Mouse (Mus musculus): Measurements from ENCODE around the gene Cnp. TPM values are rescaled to one million over a fixed set of nuclear protein-coding genes. Genes with fewer than 3 reads are reported as not detected.
A peak's percentile ranks its signal among the peaks of the same experiment; 100 is the strongest.
"Not testable (repeated sequence)": the region's sequence is repeated elsewhere in the genome, so short reads cannot be mapped to it uniquely, and the experiment has no call there.

Gene Cnp
- polyA plus RNA-seq, 1 experiment from 2014 or later = 28.4 TPM

DNA sequence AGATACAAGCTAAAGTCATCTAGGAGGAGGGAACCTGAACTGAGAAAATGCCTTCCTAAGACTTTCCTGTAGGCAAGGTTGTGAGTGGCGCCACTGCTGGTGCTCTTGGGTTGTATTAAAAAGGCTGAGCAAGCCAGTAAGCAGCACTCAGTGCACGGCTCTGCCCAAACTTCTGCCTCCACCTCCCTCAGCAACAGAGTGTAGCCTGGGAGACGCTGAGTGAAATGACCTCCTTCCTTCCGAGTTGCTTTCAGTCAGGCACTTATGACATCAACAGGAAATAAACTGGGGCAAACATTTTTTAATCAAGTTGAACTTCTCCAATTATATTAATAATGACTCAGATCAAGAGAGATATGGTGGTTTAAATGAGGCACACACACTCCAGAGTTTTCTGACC, 34.1 kb downstream of the Cnp start:
- 72% methylated on average over 4 of the region's 4 CpGs for WGBS
- Histone ChIP-seq H3K9ac (ENCODE audit: low read depth, low read length) (no peak overlapping the region), H3K36me3 (ENCODE audit: control insufficient read depth, insufficient read depth, low read length) (no peaks in the 10 kb centered on the region), H3K4me3 (ENCODE audit: low read length) (no peak overlapping the region), H3K27me3 (replicated peaks; ENCODE audit: control insufficient read depth, insufficient read depth, low read length) (no peaks in the 10 kb centered on the region), H3K27ac (ENCODE audit: low read length) (no peak overlapping the region), H3K4me2 (ENCODE audit: low read depth, low read length) (no peak overlapping the region), H3K9me3 (ENCODE audit: control insufficient read depth, low read length) (no peaks in the 10 kb centered on the region), H3K4me1 (ENCODE audit: control insufficient read depth, insufficient read depth, low read length) (peaks cover 10% of the 10 kb centered on the region; the same call in 1 of the 2 replicates)
- ATAC-seq = no peak

DNA sequence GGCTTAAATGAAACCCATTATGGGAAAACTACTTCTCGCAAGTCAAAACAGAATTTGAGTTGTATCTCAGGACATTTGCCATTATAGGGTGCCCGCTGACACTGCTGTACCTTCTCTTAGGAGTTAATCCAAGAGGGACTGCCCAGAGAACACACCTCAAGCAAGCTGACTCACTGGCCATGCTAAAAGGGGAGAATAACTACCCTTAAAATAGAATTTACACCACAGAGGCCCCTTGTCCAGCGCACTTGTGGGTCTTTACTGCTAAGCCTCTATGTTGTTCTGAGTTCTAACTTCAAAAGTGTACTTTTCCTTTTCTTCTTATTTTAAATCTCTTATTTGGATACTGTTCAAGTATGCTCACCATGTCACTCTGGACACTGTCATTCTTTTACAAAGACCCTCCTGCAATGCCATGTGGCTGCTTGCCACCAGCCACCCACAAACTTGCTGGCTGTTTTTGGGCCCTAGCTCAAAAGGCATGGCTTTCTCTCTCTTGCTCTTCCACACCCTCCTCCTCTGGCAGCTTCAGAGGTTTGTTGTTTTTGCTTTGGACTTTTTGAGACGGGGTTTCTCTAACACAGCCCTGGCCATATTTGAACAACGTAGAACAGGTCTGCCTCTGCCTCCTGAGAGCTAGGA, 34.8 kb downstream of the Cnp start:
- no peak for ATAC-seq
- H3K36me3 ChIP-seq (ENCODE audit: control insufficient read depth, insufficient read depth, low read length) = no peaks in the 10 kb centered on the region
- H3K9me3 ChIP-seq (ENCODE audit: control insufficient read depth, low read length) = no peaks in the 10 kb centered on the region
- H3K27me3 ChIP-seq (replicated peaks; ENCODE audit: control insufficient read depth, insufficient read depth, low read length) = no peaks in the 10 kb centered on the region
- no peak overlapping the region for H3K4me3 ChIP-seq (ENCODE audit: low read length)
- H3K4me2 ChIP-seq (ENCODE audit: low read depth, low read length) = no peak overlapping the region
- no peak overlapping the region for H3K27ac ChIP-seq (ENCODE audit: low read length)
- WGBS = 77% methylated on average over 5 of the region's 5 CpGs
- peaks cover 6% of the 10 kb centered on the region; the same call in 1 of the 2 replicates for H3K4me1 ChIP-seq (ENCODE audit: control insufficient read depth, insufficient read depth, low read length)
- H3K9ac ChIP-seq (ENCODE audit: low read depth, low read length) = no peak overlapping the region

DNA sequence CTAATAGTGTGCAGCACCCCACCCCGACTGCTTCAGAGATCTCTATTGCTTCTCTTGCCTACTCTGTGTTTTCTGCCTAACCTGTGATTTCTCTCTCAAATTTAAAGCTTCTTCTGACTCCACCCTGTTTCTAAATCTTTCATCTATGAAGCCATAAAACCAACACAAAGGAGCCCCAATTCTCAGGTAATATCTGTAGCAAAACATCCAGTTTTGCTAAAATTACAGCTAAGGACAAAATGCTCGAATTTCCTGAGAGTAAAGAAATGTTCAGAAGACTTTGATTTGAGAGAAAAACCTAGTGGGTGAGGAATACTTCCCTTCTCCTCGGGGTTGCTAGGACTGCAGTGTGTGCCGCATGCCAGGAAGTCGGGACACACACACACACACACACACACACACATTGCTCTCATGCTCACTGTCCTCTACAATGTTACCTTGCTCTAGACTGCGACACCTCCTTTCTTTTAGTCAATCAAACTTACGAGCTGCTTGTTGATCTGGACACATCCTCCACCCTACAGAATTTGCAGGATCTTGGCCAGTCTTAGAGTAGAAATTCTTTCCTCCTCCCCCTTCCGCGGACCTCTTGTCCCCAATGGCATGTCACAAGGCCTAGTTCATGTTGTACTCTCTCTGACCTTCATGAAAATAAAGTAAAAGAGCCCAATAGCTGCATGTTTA, 35.4 kb downstream of the Cnp start:
- no peak for ATAC-seq
- no peaks in the 10 kb centered on the region for H3K9me3 ChIP-seq (ENCODE audit: control insufficient read depth, low read length)
- H3K36me3 ChIP-seq (ENCODE audit: control insufficient read depth, insufficient read depth, low read length) = no peaks in the 10 kb centered on the region
- H3K4me3 ChIP-seq (ENCODE audit: low read length) = no peak overlapping the region
- no peak overlapping the region for H3K9ac ChIP-seq (ENCODE audit: low read depth, low read length)
- H3K4me1 ChIP-seq (ENCODE audit: control insufficient read depth, insufficient read depth, low read length) = peaks cover 5% of the 10 kb centered on the region; the same call in 1 of the 2 replicates
- H3K27ac ChIP-seq (ENCODE audit: low read length) = no peak overlapping the region
- WGBS = 74% methylated on average over 9 of the region's 9 CpGs
- H3K27me3 ChIP-seq (replicated peaks; ENCODE audit: control insufficient read depth, insufficient read depth, low read length) = no peaks in the 10 kb centered on the region
- no peak overlapping the region for H3K4me2 ChIP-seq (ENCODE audit: low read depth, low read length)

DNA sequence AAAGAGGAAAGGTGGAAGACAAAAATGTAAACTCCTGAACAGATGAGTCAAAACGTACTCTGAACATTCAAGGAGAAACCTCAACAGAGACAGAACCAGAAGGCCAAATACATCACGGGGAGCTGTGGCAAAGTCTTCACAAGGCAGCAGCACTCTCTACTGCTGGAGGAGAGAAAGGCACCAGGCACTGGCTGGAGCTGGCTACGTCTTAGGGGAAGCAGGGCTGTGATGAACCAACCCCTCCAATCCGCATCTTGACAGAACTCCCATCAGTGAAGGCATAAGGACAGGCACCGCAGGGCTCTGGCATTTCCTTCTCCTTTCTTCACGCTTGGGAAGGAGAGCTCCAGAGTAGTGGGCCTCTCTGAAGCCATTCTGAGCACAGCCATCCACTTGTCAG, 36.9 kb downstream of the Cnp start:
- no peak for ATAC-seq
- H3K4me1 ChIP-seq (ENCODE audit: control insufficient read depth, insufficient read depth, low read length) = peaks cover 5% of the 10 kb centered on the region; the same call in 1 of the 2 replicates
- H3K36me3 ChIP-seq (ENCODE audit: control insufficient read depth, insufficient read depth, low read length) = no peaks in the 10 kb centered on the region
- no peak overlapping the region for H3K9ac ChIP-seq (ENCODE audit: low read depth, low read length)
- no peak overlapping the region for H3K4me3 ChIP-seq (ENCODE audit: low read length)
- 89% methylated on average over 6 of the region's 6 CpGs for WGBS
- no peaks in the 10 kb centered on the region for H3K9me3 ChIP-seq (ENCODE audit: control insufficient read depth, low read length)
- no peak overlapping the region for H3K27ac ChIP-seq (ENCODE audit: low read length)
- no peak overlapping the region for H3K4me2 ChIP-seq (ENCODE audit: low read depth, low read length)
- no peaks in the 10 kb centered on the region for H3K27me3 ChIP-seq (replicated peaks; ENCODE audit: control insufficient read depth, insufficient read depth, low read length)

DNA sequence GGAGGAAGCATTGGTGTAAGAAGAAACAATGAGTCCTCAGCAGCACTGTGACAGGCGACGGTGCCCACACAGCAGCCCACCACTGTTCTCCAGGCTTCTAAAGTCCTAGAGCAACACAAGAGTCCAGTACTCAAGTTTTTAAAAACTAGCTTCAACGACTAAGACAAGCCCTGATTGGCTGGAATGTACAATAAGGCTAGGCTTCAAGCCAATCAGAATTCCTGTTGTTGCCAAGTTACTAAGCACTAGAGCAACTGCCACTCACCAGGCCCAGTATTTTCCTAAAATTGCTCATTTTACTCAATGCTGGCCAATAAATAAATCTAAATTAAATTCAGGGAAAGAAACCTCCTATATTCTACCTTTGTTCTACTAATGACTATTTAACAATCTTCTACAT, 38.5 kb downstream of the Cnp start:
- H3K9me3 ChIP-seq (ENCODE audit: control insufficient read depth, low read length) = no peaks in the 10 kb centered on the region
- no peak overlapping the region for H3K27ac ChIP-seq (ENCODE audit: low read length)
- 80% methylated on average over 3 of the region's 3 CpGs for WGBS
- H3K9ac ChIP-seq (ENCODE audit: low read depth, low read length) = no peak overlapping the region
- peaks cover 13% of the 10 kb centered on the region for H3K4me1 ChIP-seq (ENCODE audit: control insufficient read depth, insufficient read depth, low read length)
- H3K27me3 ChIP-seq (replicated peaks; ENCODE audit: control insufficient read depth, insufficient read depth, low read length) = no peaks in the 10 kb centered on the region
- H3K36me3 ChIP-seq (ENCODE audit: control insufficient read depth, insufficient read depth, low read length) = no peaks in the 10 kb centered on the region
- H3K4me3 ChIP-seq (ENCODE audit: low read length) = no peak overlapping the region
- no peak for ATAC-seq
- H3K4me2 ChIP-seq (ENCODE audit: low read depth, low read length) = no peak overlapping the region

DNA sequence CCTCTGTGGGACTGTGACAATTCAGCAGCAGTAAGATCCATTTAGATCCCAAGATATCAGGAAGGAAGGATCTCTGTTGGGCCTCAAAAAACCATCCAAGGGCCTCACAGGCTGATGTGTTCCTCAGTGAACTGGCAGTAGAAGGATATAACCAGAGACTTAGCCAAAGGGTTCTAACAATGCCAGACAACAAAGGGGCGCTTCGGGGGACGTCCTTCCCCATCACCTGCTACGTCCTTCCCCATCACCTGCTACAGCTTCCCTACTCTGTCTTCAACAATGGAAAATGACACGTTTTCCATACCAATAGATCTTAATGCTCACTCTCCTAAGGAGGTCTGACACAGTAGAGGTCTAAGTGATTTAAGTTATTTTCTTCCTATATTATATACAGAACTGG, 41.6 kb downstream of the Cnp start:
- Histone ChIP-seq H3K9me3 (ENCODE audit: control insufficient read depth, low read length) (no peaks in the 10 kb centered on the region), H3K27ac (ENCODE audit: low read length) (no peak overlapping the region), H3K9ac (ENCODE audit: low read depth, low read length) (no peak overlapping the region), H3K4me1 (ENCODE audit: control insufficient read depth, insufficient read depth, low read length) (peaks cover 19% of the 10 kb centered on the region), H3K36me3 (ENCODE audit: control insufficient read depth, insufficient read depth, low read length) (no peaks in the 10 kb centered on the region), H3K4me2 (ENCODE audit: low read depth, low read length) (no peak overlapping the region), H3K27me3 (replicated peaks; ENCODE audit: control insufficient read depth, insufficient read depth, low read length) (no peaks in the 10 kb centered on the region), H3K4me3 (ENCODE audit: low read length) (no peak overlapping the region)
- 90% methylated on average over 5 of the region's 5 CpGs for WGBS
- ATAC-seq = no peak

DNA sequence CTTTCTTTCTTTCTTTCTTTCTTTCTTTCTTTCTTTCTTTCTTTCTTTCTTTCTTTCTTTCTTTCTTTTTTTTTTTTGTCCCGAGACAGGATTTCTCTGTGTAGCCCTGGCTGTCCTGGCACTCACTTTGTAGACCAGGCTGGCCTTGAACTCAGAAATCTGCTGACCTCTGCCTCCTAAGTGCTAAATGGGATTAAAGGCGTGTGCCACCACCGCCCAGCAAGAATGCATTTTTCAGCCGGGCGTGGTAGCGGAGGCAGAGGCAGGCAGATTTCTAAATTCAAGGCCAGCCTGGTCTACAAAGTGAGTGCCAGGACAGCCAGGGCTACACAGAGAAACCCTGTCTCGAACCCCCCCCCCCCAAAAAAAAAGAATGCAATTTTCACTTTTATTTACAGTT, 42.1 kb downstream of the Cnp start:
- not testable (repeated sequence) for H3K4me3 ChIP-seq (ENCODE audit: low read length); H3K27me3 ChIP-seq (replicated peaks; ENCODE audit: control insufficient read depth, insufficient read depth, low read length); H3K4me2 ChIP-seq (ENCODE audit: low read depth, low read length); H3K9me3 ChIP-seq (ENCODE audit: control insufficient read depth, low read length); H3K27ac ChIP-seq (ENCODE audit: low read length); ATAC-seq; H3K36me3 ChIP-seq (ENCODE audit: control insufficient read depth, insufficient read depth, low read length); H3K9ac ChIP-seq (ENCODE audit: low read depth, low read length)
- peaks cover 16% of the 10 kb centered on the region for H3K4me1 ChIP-seq (ENCODE audit: control insufficient read depth, insufficient read depth, low read length)
- 89% methylated on average over 7 of the region's 7 CpGs for WGBS

DNA sequence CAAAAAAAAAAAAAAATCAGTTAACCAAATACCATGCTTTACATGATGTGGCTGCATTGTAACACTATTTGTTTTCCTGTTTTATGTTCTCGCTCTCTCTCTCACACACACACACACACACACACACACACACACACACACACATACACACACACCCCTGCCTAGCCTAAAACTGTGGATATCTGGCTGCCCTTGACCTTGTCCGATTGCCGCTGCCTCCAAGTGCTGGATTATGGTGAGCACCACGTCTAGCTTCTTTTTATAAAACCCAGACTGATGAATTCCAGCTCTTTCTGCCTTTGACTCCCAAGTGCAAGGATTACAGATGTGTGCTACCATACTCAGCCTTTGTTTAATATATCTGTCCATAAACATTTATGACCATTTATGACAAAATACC, 42.8 kb downstream of the Cnp start:
- Histone ChIP-seq H3K4me1 (ENCODE audit: control insufficient read depth, insufficient read depth, low read length) (peaks cover 16% of the 10 kb centered on the region), H3K27me3 (replicated peaks; ENCODE audit: control insufficient read depth, insufficient read depth, low read length) (no peaks in the 10 kb centered on the region), H3K9me3 (ENCODE audit: control insufficient read depth, low read length) (no peaks in the 10 kb centered on the region), H3K27ac (ENCODE audit: low read length) (no peak overlapping the region), H3K4me2 (ENCODE audit: low read depth, low read length) (peak overlapping the region; percentile 68; the same call in 1 of the 2 replicates), H3K4me3 (ENCODE audit: low read length) (peak overlapping the region; percentile 94; the same call in 1 of the 2 replicates), H3K36me3 (ENCODE audit: control insufficient read depth, insufficient read depth, low read length) (no peaks in the 10 kb centered on the region), H3K9ac (ENCODE audit: low read depth, low read length) (no peak overlapping the region)
- WGBS = 71% methylated on average over 4 of the region's 4 CpGs
- ATAC-seq = no peak

DNA sequence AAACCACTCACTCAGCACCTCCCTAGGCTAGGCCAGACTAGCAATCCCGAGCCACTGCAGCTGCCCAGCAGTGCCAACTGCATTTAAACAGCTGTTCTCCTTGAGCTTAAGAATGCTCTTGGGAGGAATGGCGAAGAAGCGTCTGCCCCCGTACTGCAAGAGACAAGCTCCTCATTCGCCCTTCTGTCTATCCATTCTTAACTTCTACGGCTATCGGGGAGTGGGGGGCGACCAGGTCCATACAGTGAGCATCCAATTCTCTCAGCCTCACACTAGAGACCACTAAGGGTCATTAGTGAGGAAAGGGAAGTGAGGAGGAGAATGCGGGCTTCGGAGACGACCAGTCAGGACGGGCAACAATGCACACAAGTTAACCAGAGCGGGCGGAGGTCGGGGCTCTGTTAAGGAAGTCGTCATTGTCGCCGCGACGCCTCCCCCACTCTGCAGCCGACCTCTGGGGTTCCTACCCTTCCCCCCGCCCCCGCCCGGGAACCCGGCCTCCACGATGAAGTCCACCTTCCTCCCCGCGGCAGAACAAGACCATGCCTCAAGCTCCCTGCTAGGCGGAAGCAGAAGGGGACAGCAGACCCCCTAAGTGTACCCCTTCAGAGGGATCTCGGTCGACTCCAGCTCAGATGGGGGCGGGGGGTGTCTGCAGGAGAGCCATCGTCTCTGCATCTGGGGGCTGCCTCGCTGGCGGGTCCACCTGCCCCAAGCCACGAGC, 44.2 kb downstream of the Cnp start, which contains the start of gene Nkiras2:
Gene Nkiras2, plus strand, starts transcription at position 484 of the 724 bp plus-strand sequence.
- Histone ChIP-seq H3K4me3 (ENCODE audit: low read length) (peak within 1 kb of the TSS; percentile 94), H3K9ac (ENCODE audit: low read depth, low read length) (peak within 1 kb of the TSS; percentile 96), H3K9me3 (ENCODE audit: control insufficient read depth, low read length) (no peaks in the 10 kb centered on the region), H3K27me3 (replicated peaks; ENCODE audit: control insufficient read depth, insufficient read depth, low read length) (no peaks in the 10 kb centered on the region), H3K4me2 (ENCODE audit: low read depth, low read length) (peak within 1 kb of the TSS; percentile 85), H3K4me1 (ENCODE audit: control insufficient read depth, insufficient read depth, low read length) (peaks cover 20% of the 10 kb centered on the region), H3K27ac (ENCODE audit: low read length) (peak within 1 kb of the TSS; percentile 96), H3K36me3 (ENCODE audit: control insufficient read depth, insufficient read depth, low read length) (no peaks in the 10 kb centered on the region)
- under 1% methylated on average over 36 of the region's 36 CpGs for WGBS
- peak; percentile 64 for ATAC-seq

Measured in intestine, embryonic 16.5 days (tissue).